Mouse (Mus musculus): ENCODE measurements around the gene C9. TPM values are rescaled to one million over a fixed set of nuclear protein-coding genes. Genes with fewer than 3 reads are reported as not detected.
A peak's percentile ranks its signal among the peaks of the same experiment; 100 is the strongest.

C9 gene
- polyA plus RNA-seq, 1 experiment from 2014 or later: 0.10 TPM

DNA sequence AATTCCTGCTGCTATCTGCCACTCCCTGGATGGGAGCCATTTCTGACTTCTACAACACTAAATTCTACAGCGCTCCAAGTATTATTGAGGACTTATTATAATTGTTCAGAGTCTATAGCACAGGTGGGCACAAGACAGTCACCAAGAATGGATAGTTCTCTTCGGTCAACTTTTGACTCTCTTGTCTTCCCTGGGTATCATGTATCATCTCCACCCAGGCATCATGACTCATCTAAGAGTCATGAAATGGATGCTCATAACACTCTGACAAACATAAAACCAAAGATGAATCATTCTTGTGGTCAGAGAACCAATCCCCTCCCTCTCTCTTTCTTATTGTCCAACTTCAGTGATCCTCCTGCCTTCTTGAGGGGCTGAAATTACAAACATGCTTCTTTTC lies 47.3 kb downstream of the C9 start:
- no peaks in the 10 kb centered on the region for H3K9me3 ChIP-seq (replicated peaks)
- H3K27me3 ChIP-seq (replicated peaks): no peaks in the 10 kb centered on the region
- H3K36me3 ChIP-seq: no peaks in the 10 kb centered on the region
- no peak overlapping the region for H3K4me2 ChIP-seq
- H3K4me3 ChIP-seq: no peak overlapping the region
- no peak for ATAC-seq
- no peak overlapping the region for H3K9ac ChIP-seq
- 63% methylated on average over 2 of the region's 2 CpGs for WGBS (ENCODE audit: insufficient replicate concordance)
- no peak overlapping the region for H3K27ac ChIP-seq
- no peaks in the 10 kb centered on the region for H3K4me1 ChIP-seq

DNA sequence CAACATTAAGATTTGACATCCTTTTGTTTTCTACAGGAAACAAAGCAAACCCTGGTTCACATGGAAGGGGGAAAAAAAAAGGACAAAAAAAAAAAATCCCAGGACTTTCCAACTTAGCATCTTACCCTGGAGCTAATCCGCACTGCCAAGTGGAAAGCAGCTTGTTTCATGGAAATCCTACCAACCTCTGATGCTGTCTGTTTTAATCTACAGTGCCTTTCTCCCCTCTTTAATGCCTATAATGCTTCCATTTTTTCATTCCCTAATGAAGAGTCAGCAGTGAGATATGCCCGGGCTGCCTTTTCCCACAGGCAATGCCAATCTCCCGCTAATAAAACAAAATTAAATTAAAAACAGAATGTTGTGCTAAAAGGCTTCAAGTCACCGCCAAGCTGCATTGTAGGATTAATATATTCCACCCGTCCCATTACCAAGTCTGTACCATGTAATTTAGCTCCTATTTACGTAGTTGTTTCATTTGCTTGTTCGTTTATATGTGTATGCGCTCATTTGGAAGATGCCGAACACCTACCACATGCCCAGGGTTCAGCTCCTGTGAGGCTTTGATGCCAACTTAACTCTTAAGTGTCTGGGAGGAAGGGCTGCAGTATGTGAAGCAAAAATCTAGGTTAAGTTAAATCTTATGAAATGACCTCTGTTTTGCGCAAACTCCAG lies 53.4 kb downstream of the C9 start:
- Histone ChIP-seq H3K36me3 (no peaks in the 10 kb centered on the region), H3K27ac (no peak overlapping the region), H3K4me1 (no peaks in the 10 kb centered on the region), H3K4me2 (no peak overlapping the region), H3K4me3 (no peak overlapping the region), H3K9me3 (replicated peaks) (no peaks in the 10 kb centered on the region), H3K9ac (no peak overlapping the region), H3K27me3 (replicated peaks) (no peaks in the 10 kb centered on the region)
- 75% methylated on average over 10 of the region's 10 CpGs for WGBS (ENCODE audit: insufficient replicate concordance)
- no peak for ATAC-seq

DNA sequence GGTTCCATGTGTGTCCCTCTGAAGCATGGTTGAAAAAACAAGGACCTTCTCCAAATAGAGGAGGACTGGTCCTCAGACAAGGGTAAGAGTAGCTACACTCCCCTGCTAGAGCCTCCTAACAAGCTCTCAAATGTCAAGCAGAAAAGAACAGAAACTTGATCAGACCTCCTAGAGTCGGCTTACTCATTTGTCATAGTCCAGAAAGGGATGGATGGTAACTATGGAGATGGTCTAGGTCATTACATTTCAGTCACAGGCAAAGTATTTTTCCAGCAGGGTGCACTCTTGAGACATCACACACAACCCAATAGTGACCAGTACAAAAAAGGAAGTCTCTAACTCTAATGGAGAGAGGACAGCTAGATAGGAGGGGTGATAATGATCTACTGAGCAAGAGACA lies 55.7 kb downstream of the C9 start:
- Histone ChIP-seq H3K27ac (no peak overlapping the region), H3K4me2 (no peak overlapping the region), H3K9me3 (replicated peaks) (no peaks in the 10 kb centered on the region), H3K9ac (no peak overlapping the region), H3K4me3 (no peak overlapping the region), H3K4me1 (no peaks in the 10 kb centered on the region), H3K27me3 (replicated peaks) (no peaks in the 10 kb centered on the region), H3K36me3 (no peaks in the 10 kb centered on the region)
- peak; percentile 49; the same call in 1 of the 2 replicates for ATAC-seq
- WGBS (ENCODE audit: insufficient replicate concordance): 23% methylated on average over 1 of the region's 1 CpGs

DNA sequence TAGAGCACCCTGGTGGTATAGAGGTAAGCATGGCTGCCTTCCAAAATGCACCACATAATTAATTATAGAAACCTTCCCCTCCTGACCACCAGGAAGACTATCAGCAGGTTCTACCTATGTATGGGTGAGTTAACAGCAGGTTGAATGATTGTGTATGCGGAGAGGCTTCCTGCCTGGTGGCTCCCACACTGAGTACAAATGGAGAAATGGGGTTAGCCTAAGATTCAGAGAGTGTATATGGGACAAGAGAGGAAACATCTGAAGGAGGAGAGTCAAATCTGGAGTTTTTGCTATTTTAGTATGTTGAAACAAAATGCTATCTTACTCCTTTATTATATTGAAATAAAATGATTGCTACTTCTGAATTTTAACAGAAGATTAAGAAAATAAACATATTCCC lies 72.4 kb downstream of the C9 start:
- no peak overlapping the region for H3K9ac ChIP-seq
- H3K27ac ChIP-seq: no peak overlapping the region
- H3K4me1 ChIP-seq: peaks cover 31% of the 10 kb centered on the region
- no peak for ATAC-seq
- H3K36me3 ChIP-seq: no peaks in the 10 kb centered on the region
- no peak overlapping the region for H3K4me3 ChIP-seq
- no peaks in the 10 kb centered on the region for H3K27me3 ChIP-seq (replicated peaks)
- 71% methylated on average over 1 of the region's 1 CpGs for WGBS (ENCODE audit: insufficient replicate concordance)
- H3K9me3 ChIP-seq (replicated peaks): no peaks in the 10 kb centered on the region
- H3K4me2 ChIP-seq: no peak overlapping the region

DNA sequence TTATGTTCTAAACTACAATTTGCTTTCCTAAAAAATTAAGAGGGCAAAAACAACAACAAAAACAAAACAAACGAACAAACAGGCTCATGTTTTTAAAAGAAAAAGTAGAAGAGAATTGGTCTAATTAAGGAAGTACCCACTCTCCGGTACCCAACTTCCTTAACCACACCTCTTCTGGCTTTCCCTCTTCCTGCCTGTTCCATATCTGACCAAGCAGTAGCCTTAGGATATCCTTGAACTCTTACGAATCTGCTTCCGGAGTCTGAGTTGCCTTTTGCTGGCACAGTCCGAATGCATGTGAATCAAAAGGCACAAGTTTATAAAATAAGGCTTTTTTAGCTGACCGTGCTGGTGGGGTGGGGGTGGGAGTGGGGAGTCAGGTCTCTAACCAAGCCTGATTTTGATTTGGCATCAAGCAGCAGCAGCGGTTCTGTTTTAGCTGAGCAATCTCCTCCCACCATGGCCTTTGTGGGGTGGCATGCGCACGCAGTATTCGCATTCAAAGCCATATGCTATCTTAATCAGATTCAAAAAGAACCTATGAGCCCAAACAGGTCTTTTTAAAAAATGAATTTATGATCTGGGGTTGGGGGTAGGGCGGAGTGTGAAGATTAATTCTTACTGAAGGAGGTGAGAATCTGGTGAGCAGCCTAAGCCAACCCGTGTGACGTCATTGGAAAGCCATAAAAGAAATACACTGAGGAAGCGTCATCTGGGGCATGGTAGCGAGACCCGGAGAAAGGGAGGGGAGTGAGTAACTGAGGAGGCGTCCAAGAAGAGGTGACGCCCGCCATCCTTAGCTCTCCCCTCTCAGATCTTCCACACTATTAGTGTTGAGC lies 74.5 kb downstream of the C9 start:
- Histone ChIP-seq H3K36me3 (no peaks in the 10 kb centered on the region), H3K9me3 (replicated peaks) (no peaks in the 10 kb centered on the region), H3K27ac (peak overlapping the region; percentile 65), H3K4me3 (no peak overlapping the region; the same call in 1 of the 2 replicates), H3K27me3 (replicated peaks) (no peaks in the 10 kb centered on the region), H3K9ac (no peak overlapping the region), H3K4me2 (peak overlapping the region; percentile 58), H3K4me1 (peaks cover 46% of the 10 kb centered on the region)
- no peak for ATAC-seq
- WGBS (ENCODE audit: insufficient replicate concordance): 39% methylated on average over 19 of the region's 19 CpGs

DNA sequence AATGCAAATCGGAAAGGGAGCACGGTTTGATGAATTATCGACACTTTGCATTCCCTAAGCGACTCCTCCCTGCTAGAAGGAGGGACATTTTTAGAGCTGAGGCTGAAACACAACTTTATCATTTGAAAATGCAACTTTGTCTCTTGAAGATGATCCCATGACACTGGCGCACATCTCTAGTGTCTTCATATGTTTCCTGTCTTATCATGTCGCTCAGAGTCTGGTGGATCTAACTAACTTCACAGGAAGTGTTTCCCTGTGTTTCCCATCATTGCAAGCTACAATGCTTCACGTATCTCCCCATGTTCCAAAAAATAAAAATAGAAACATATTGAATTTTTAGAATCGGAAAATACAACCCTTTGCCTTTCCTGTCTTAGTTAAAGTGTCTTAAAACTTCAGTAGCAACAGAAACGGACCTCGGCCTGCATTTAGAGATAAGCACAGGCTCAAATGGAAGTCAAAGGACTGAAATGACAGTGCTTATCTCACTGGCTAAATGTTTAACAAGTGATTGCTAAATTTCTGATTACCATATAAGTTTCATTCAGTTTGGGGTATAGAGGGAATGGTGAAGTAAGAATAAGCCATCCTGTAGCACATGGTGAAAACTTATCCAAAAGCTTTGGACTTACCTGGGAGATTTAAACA lies 75.5 kb downstream of the C9 start:
- H3K36me3 ChIP-seq: no peaks in the 10 kb centered on the region
- H3K4me1 ChIP-seq: peaks cover 55% of the 10 kb centered on the region
- peak; percentile 75 for ATAC-seq
- no peaks in the 10 kb centered on the region for H3K9me3 ChIP-seq (replicated peaks)
- peak overlapping the region; percentile 58 for H3K4me2 ChIP-seq
- peak overlapping the region; percentile 65 for H3K27ac ChIP-seq
- WGBS (ENCODE audit: insufficient replicate concordance): 17% methylated on average over 10 of the region's 10 CpGs
- H3K4me3 ChIP-seq: peak overlapping the region; percentile 26
- H3K9ac ChIP-seq: no peak overlapping the region
- no peaks in the 10 kb centered on the region for H3K27me3 ChIP-seq (replicated peaks)

DNA sequence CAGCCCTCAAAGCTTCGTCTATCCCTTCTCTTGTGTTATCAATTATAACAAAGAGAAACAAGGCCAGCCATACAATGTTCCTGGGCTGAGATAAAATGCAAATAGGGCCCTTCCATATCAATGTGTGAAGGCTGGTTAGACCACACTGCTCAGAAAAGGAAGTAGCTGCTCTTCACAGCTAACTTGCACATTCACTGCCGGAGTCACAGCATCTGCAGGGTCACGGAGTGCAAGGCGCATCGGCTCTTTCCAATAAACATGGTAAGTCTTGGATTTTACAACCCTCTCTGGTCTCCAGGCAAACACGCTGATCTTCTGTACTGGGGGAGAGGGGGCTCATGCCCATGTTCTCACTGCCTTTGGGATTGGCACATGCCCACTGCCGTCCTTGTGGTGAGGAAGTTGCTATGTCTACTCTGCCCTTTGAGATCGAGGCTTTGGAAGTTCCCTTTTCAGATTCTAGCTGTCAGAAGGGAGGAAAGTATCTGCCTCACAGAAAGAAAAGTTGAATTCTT lies 77.6 kb downstream of the C9 start, which contains the start of gene Fyb:
Gene Fyb (plus strand): TSS at position 201 of the 515 bp plus-strand sequence.
- Histone ChIP-seq H3K4me1 (peaks cover 65% of the 10 kb centered on the region), H3K4me2 (peak within 1 kb of the TSS; percentile 69), H3K36me3 (no peaks in the 10 kb centered on the region), H3K9me3 (replicated peaks) (no peaks in the 10 kb centered on the region), H3K4me3 (peak within 1 kb of the TSS; percentile 48), H3K27me3 (replicated peaks) (no peaks in the 10 kb centered on the region), H3K27ac (peak within 1 kb of the TSS; percentile 67), H3K9ac (peak within 1 kb of the TSS; percentile 30; the same call in 1 of the 2 replicates)
- 20% methylated on average over 8 of the region's 8 CpGs for WGBS (ENCODE audit: insufficient replicate concordance)
- peak; percentile 72 for ATAC-seq

DNA sequence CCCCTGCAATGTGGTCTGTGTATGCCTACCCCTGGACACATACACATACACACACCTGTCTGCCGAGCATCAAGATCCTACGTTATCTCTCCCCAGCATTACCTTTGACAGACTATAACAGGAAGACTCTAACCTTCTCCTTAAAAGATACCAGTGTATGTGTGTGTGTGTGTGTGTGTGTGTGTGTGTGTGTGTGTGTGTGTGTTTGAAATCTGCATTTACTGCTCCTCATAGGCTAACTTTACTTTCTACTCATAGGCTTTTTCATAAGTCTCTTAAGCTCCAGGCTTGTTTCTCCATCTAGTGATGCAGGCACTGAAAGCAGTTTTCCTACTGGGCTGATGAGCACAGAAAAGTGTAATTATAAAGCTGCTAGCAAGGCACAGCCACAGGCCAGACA lies 79.7 kb downstream of the C9 start:
- Histone ChIP-seq H3K27ac (0 out of 2 replicates have a peak overlapping the region, but pooled peaks have one; percentile 28), H3K36me3 (no peaks in the 10 kb centered on the region), H3K9ac (no peak overlapping the region; the same call in 1 of the 2 replicates), H3K27me3 (replicated peaks) (no peaks in the 10 kb centered on the region), H3K4me3 (no peak overlapping the region), H3K4me2 (peak overlapping the region; percentile 12; the same call in 1 of the 2 replicates), H3K9me3 (replicated peaks) (no peaks in the 10 kb centered on the region), H3K4me1 (peaks cover 57% of the 10 kb centered on the region)
- ATAC-seq: no peak
- 43% methylated on average over 2 of the region's 2 CpGs for WGBS (ENCODE audit: insufficient replicate concordance)

DNA sequence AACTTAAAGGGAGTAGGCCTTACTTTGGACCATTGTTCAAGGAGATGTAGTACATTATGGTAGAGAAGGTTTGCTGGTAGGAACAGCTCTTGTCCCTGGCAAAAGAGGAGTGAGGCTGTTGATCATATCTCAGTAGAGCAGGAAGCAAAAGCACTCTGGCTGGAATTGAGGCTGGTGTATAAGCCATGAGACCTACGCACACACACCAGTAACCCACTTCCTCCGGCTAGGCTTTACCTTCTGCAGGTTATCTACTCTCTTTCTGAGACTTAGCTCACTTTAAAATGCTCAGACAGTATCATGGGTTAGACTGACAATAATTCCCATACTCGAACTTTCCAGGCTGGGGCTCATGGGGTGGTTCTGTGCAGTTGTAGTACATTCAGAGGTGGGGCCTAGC lies 80.3 kb downstream of the C9 start:
- Histone ChIP-seq H3K27ac (no peak overlapping the region), H3K4me2 (peak overlapping the region; percentile 15; the same call in 1 of the 2 replicates), H3K4me1 (peaks cover 51% of the 10 kb centered on the region)

DNA sequence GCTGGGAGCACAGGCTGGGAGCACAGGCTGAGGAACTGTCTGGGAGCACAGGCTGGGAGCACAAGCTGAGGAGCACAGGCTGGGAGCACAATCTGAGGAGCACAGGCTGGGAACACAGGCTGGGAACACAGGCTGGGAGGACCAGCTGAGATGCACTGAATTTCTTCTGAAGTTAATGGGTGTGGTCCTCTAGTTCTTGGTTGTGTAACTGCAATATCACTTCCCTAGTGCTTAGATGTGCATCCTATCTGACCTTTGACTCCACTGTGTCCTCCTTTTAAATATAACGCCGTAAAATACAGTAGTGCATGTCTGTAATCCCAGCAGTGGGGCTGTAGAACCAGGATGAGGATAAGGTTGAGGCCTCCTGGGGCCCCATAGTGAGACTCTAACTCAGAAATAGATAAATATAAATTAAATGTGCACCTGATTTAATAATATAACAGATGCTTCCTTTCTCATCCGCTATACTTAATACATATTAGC lies 88.8 kb downstream of the C9 start:
- H3K4me2 ChIP-seq: no peak overlapping the region
- peaks cover 13% of the 10 kb centered on the region; the same call in 1 of the 2 replicates for H3K4me1 ChIP-seq
- H3K9me3 ChIP-seq (replicated peaks): no peaks in the 10 kb centered on the region
- H3K36me3 ChIP-seq: no peaks in the 10 kb centered on the region
- WGBS (ENCODE audit: insufficient replicate concordance): 66% methylated on average over 3 of the region's 3 CpGs
- no peak overlapping the region for H3K4me3 ChIP-seq
- no peak for ATAC-seq
- no peak overlapping the region for H3K27ac ChIP-seq
- no peaks in the 10 kb centered on the region for H3K27me3 ChIP-seq (replicated peaks)
- no peak overlapping the region for H3K9ac ChIP-seq

More for the DNA sequence above, 80.3 kb downstream of the C9 start:
- Histone ChIP-seq H3K9ac (no peak overlapping the region), H3K27me3 (replicated peaks) (no peaks in the 10 kb centered on the region), H3K36me3 (no peaks in the 10 kb centered on the region), H3K9me3 (replicated peaks) (no peaks in the 10 kb centered on the region), H3K4me3 (no peak overlapping the region)
- WGBS (ENCODE audit: insufficient replicate concordance): 47% methylated on average over 3 of the region's 3 CpGs
- ATAC-seq: no peak

DNA sequence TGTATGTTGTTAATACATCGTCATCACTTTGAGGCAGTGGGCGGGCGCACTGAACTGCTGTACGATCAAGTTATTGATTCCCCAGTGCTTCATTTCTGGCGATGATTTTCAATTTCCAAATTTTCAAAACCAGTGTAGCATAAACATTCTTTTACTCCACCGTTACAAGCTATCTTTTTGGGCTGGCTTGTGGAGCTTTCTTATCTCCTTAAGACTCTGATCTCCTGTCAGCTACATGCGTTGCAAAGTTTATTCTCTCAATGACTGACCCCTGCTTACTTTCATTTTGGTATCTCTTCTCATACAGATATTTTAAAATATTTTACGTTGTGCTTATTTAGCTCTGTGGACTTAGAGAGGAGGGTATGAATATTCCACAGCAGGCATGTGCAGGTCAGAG lies 89.5 kb downstream of the C9 start:
- no peak overlapping the region for H3K27ac ChIP-seq
- H3K4me3 ChIP-seq: no peak overlapping the region
- H3K36me3 ChIP-seq: no peaks in the 10 kb centered on the region
- H3K9me3 ChIP-seq (replicated peaks): no peaks in the 10 kb centered on the region
- no peak for ATAC-seq
- no peak overlapping the region for H3K9ac ChIP-seq
- WGBS (ENCODE audit: insufficient replicate concordance): 54% methylated on average over 8 of the region's 8 CpGs
- no peaks in the 10 kb centered on the region for H3K27me3 ChIP-seq (replicated peaks)
- H3K4me2 ChIP-seq: peak overlapping the region; percentile 24
- H3K4me1 ChIP-seq: peaks cover 14% of the 10 kb centered on the region
